Mouse (Mus musculus) c-Kit-positive CD71-negative TER-119-negative erythroid progenitor cells, embryonic 14.5 days (primary cell): ENCODE data around the gene Csad.
"Not testable (repeated sequence)": the region's sequence is repeated elsewhere in the genome, so short reads cannot be mapped to it uniquely, and the experiment has no call there.

Experiments used
- DNase-seq: peaks from one replicate; pipeline ENCODE4 v3.0.0-alpha.2; 2013; ENCODE audit warnings: low read depth

Gene Csad

GRCm38 (mm10) chr15:102235371-102236027 lies 31.0 kb upstream of the Csad start:
- DNase-seq: no peak

GRCm38 (mm10) chr15:102233896-102234295 lies 29.4 kb upstream of the Csad start:
- no peak for DNase-seq

- no peak for DNase-seq
Measured at GRCm38 (mm10) chr15:102232764-102233163, 28.2 kb upstream of the Csad start.

- no peak for DNase-seq
Measured at GRCm38 (mm10) chr15:102231748-102232147, 27.2 kb upstream of the Csad start, which contains the start of gene Itgb7. Itgb7 (minus strand) TSS chr15:102231944.

GRCm38 (mm10) chr15:102230408-102231321 lies 26.1 kb upstream of the Csad start:
- no peak for DNase-seq

- DNase-seq: not testable (repeated sequence)
Measured at GRCm38 (mm10) chr15:102225619-102226018, 21.1 kb upstream of the Csad start.

GRCm38 (mm10) chr15:102224992-102225617 lies 20.6 kb upstream of the Csad start:
- no peak for DNase-seq

- DNase-seq: no peak
Measured at GRCm38 (mm10) chr15:102224186-102224991, 19.9 kb upstream of the Csad start.

GRCm38 (mm10) chr15:102222386-102222785 lies 17.9 kb upstream of the Csad start:
- no peak for DNase-seq

- no peak for DNase-seq
Measured at GRCm38 (mm10) chr15:102217325-102217724, 12.8 kb upstream of the Csad start.

GRCm38 (mm10) chr15:102216459-102217228 lies 12.1 kb upstream of the Csad start:
- no peak for DNase-seq

- DNase-seq: no peak
Measured at GRCm38 (mm10) chr15:102215624-102216023, 11.1 kb upstream of the Csad start.

- no peak for DNase-seq
Measured at GRCm38 (mm10) chr15:102214132-102214531, 9.6 kb upstream of the Csad start.

- DNase-seq: no peak
Measured at GRCm38 (mm10) chr15:102211895-102212294, 7.4 kb upstream of the Csad start.

GRCm38 (mm10) chr15:102210816-102211215 lies 6.3 kb upstream of the Csad start:
- DNase-seq: no peak

- no peak for DNase-seq
Measured at GRCm38 (mm10) chr15:102209114-102209513, 4.6 kb upstream of the Csad start.

GRCm38 (mm10) chr15:102208092-102208561 lies 3.6 kb upstream of the Csad start:
- no peak for DNase-seq

GRCm38 (mm10) chr15:102207351-102207750 lies 2.8 kb upstream of the Csad start:
- no peak for DNase-seq

GRCm38 (mm10) chr15:102205779-102206178 lies 1.3 kb upstream of the Csad start:
- no peak for DNase-seq

GRCm38 (mm10) chr15:102203835-102204381 lies 616 bp downstream of the Csad start:
- DNase-seq: no peak
